Mouse (Mus musculus): Measurements from ENCODE around the gene Chrm2. TPM values are rescaled to one million over a fixed set of nuclear protein-coding genes. Genes with fewer than 3 reads are reported as not detected.

The Chrm2 gene
- total RNA-seq (2021), result under 1 TPM in 1 of 2 experiments, not detected in 1; 0.06 TPM
- long read RNA-seq, experiment 1, partial matches to known transcripts, result 0 of 1 reads
- long read RNA-seq, experiment 1, other reads (novel, unspliced or antisense), result 1 of 1 reads
- long read RNA-seq, experiment 2, result 0 reads

DNA sequence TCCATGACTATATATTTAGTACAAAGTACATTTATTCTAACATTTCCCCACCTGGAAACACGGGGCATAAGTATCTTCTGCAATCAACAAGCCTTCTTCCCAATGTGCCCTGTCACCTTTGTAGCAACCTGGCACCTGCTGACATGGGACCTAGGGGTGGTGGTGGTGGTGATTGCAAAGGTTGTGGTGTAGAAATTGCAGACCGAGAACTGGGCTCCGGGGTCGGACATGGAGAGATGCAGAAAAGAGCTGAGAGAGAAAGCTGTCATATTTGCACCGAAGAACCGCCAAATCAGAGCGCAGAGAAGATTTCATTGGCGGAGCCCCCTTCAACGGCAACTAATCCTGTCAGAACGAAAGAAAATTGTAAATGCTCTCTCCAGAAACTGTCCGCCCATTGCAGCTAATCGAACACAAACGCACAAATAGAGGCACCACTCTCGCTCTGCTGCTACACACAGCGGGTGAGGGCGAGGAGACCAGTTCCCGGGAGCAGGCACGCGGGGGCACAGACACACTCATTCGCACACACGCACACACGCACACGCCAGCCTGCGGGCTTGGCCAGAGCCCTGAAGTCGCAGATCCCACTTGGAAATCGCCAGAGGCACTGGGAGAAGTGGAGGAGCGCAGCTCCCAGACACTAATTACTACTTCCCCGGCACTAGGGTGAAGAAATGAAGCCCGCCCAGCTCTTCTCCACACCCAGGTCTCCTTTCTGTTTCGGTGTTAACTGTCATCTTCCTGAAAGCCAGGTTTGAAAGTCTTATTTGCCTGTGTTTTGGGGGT, at the start of gene Chrm2:
TSS of gene Chrm2 (plus strand) at position 473 of the 789 bp plus-strand sequence.
- Histone ChIP-seq H3K4me3 (peak within 1 kb of the TSS; percentile 68), H3K27ac (no peak within 1 kb of the TSS)
- no peak for TF ChIP-seq CTCF (IDR thresholded peaks at IDR 0.05)
- DNase-seq, result peak; percentile 16
- intact Hi-C loops (cut with DNase I), result no loop called here

- DNase-seq, result no peak
- intact Hi-C loops (cut with DNase I), result no loop called here
- no peak for TF ChIP-seq CTCF (IDR thresholded peaks at IDR 0.05)
- no peak overlapping the region for H3K4me3 ChIP-seq
- H3K27ac ChIP-seq, result no peak overlapping the region
Measured at GRCm38 (mm10) chr6:36373983-36374382, 13.9 kb upstream of the Chrm2 start.

- no peak for DNase-seq
- Histone ChIP-seq H3K4me3 (no peak overlapping the region), H3K27ac (no peak overlapping the region)
- intact Hi-C loops (cut with DNase I), result no loop called here
- no peak for TF ChIP-seq CTCF (IDR thresholded peaks at IDR 0.05)
Measured at GRCm38 (mm10) chr6:36377936-36378335, 9.9 kb upstream of the Chrm2 start.

DNA sequence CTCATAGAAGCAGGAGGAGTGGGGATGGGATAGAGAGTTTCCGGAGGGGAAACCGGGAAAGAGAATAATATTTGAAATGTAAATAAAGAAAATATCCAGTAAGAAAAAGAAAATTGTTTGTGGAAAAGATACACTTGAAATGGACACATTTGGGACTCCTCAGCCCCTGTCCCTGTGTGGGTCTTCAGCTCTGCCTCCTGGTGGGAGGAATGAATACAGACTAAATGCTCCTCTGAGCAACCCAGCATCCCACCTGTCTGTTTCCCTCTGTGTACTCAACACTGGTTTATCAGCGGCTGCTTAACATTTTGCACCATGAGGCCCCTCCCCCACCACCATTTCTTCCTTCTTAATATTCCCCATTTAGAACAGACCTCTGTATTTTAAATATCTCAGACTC, 3.8 kb upstream of the Chrm2 start:
- no peak for TF ChIP-seq CTCF (IDR thresholded peaks at IDR 0.05)
- Histone ChIP-seq H3K4me3 (no peak overlapping the region), H3K27ac (no peak overlapping the region)
- no peak for DNase-seq
- intact Hi-C loops (cut with DNase I), result no loop called here

- intact Hi-C loops (cut with DNase I), result no loop called here
- TF ChIP-seq CTCF (IDR thresholded peaks at IDR 0.05), result no peak
Measured at GRCm38 (mm10) chr6:36388401-36389259, 746 bp downstream of the Chrm2 start.

GRCm38 (mm10) chr6:36389260-36389965, 1.5 kb downstream of the Chrm2 start:
- no peak overlapping the region for H3K27ac ChIP-seq

More at GRCm38 (mm10) chr6:36388401-36389259, 746 bp downstream of the Chrm2 start:
- no peak for DNase-seq
- H3K27ac ChIP-seq, result no peak overlapping the region
- H3K4me3 ChIP-seq, result peak overlapping the region; percentile 68

GRCm38 (mm10) chr6:36393705-36394104, 5.8 kb downstream of the Chrm2 start:
- intact Hi-C loops (cut with DNase I), result no loop called here
- DNase-seq, result no peak
- H3K27ac ChIP-seq, result no peak overlapping the region
- TF ChIP-seq CTCF (IDR thresholded peaks at IDR 0.05), result peak; percentile 45
- H3K4me3 ChIP-seq, result no peak overlapping the region

More at GRCm38 (mm10) chr6:36389260-36389965, 1.5 kb downstream of the Chrm2 start:
- no peak for DNase-seq
- TF ChIP-seq CTCF (IDR thresholded peaks at IDR 0.05), result no peak
- intact Hi-C loops (cut with DNase I), result no loop called here
- peak overlapping the region; percentile 68 for H3K4me3 ChIP-seq

DNA sequence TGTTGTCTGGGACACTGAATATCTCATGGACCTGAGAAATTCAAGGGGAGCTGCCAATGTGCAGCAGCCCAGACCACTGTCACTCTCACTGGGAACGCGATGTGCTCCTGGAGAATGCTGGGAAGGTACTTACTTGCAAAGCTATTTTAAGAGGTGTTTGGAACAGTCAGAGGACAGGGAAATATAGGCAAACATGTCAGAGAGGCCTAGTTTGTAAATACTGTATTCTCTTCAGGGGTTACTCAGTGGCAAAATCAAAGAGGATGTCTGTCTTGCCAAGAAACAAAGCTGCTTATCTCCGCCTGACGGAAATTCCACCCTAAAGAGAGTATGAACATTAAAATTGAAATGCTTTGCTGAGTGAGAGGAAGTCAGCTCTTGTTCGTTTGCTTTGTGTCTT, 17.3 kb downstream of the Chrm2 start:
- DNase-seq, result no peak
- intact Hi-C loops (cut with DNase I), result no loop called here
- no peak overlapping the region for H3K4me3 ChIP-seq
- TF ChIP-seq CTCF (IDR thresholded peaks at IDR 0.05), result no peak
- H3K27ac ChIP-seq, result no peak overlapping the region

GRCm38 (mm10) chr6:36409016-36409415, 21.1 kb downstream of the Chrm2 start:
- intact Hi-C loops (cut with DNase I), result no loop called here
- Histone ChIP-seq H3K4me3 (no peak overlapping the region), H3K27ac (no peak overlapping the region)
- TF ChIP-seq CTCF (IDR thresholded peaks at IDR 0.05), result no peak
- no peak for DNase-seq

DNA sequence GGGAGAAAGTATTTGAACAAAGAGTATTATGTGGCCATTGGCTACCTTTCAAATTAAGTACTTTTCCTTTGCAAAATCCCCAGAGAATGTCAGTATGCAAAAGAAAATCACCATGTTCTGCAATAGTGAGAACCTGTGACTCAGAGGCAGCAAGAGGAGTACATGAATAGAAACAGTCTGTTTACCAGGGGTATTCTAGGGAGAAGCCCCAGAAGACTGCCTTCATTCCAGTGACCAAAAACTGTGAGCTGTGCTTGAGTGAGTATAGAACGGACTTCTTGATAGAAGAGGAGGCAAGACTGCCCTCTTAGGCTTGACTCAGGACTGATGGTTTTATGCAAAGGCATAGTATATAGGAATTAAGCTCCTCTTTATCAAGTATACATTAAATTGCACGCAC, 22.2 kb downstream of the Chrm2 start:
- H3K27ac ChIP-seq, result no peak overlapping the region
- TF ChIP-seq CTCF (IDR thresholded peaks at IDR 0.05), result no peak
- DNase-seq, result no peak
- no peak overlapping the region for H3K4me3 ChIP-seq
- intact Hi-C loops (cut with DNase I), result no loop called here

DNA sequence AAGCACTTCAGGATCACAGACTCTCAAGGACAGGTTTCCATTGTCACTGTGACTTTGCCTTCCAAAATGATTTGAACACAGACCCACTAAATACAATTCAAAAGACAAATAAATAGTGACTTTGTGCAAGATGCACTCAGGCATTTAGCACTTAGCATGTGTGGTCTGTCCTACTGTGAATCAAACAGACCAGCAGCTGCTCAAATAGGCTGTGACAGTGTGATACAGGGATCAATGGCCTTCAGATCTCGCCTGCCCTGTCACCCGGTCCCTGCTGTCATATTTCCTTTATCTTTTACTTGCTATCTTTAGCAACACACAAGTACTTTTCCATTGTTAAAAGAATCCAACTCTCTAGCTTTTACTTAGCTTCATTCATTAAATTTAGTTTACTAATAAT, 31.8 kb downstream of the Chrm2 start:
- no peak for TF ChIP-seq CTCF (IDR thresholded peaks at IDR 0.05)
- intact Hi-C loops (cut with DNase I), result no loop called here
- H3K4me3 ChIP-seq, result no peak overlapping the region
- DNase-seq, result no peak
- no peak overlapping the region for H3K27ac ChIP-seq

GRCm38 (mm10) chr6:36437964-36438363, 50.1 kb downstream of the Chrm2 start:
- no peak for DNase-seq
- Histone ChIP-seq H3K4me3 (no peak overlapping the region), H3K27ac (no peak overlapping the region)
- TF ChIP-seq CTCF (IDR thresholded peaks at IDR 0.05), result no peak
- intact Hi-C loops (cut with DNase I), result no loop called here

Measured in gastrocnemius, adult 2 months (tissue).